Comparison of ENCODE assay signal across 35 mouse cellular contexts in the genomic region with DNA sequence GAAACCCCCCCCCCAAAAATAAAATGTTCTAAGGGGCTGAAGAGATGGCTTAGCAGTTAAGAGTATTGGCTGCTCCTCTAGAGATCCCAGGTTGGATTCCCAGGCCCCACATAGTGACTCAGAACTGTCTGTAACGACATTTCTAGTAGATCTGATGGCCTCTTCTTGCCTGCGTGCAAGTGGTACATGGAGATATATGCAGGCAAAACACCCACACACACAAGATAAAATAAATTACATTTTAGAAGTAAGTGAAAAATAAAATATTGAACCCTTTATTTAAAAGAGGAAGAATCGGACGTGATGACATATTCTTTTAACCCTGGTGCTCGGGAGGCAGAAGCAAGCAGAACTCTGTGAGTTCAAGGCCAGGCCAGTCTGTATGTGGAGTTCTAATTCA. TPM values are rescaled to one million over a fixed set of nuclear protein-coding genes. Genes with fewer than 3 reads are reported as not detected.
"Had no signal": no experiment of that assay in that cellular context is flagged by ENCODE, and none has a peak within 500 bp of the region (broad histone marks: within the 10 kb centered on the region; RNA-seq: fewer than 3 reads in every experiment).

No protein-coding gene starts in this region.

- H3K4me3 ChIP-seq: embryonic facial prominence, embryonic 10.5 days; embryonic facial prominence, embryonic 12.5 days; embryonic facial prominence, embryonic 13.5 days; embryonic facial prominence, embryonic 15.5 days; erythroblast, embryonic 14.5 days; forebrain, embryonic 10.5 days; forebrain, embryonic 12.5 days; forebrain, embryonic 13.5 days; forebrain, embryonic 15.5 days; gastrocnemius, adult 2 months; heart, adult 2 months had no signal

- H3K27me3 ChIP-seq: embryonic facial prominence, embryonic 12.5 days; embryonic facial prominence, embryonic 13.5 days; embryonic facial prominence, embryonic 15.5 days; forebrain, embryonic 13.5 days; forebrain, embryonic 15.5 days had no signal

- H3K27ac ChIP-seq: embryonic facial prominence, embryonic 10.5 days; embryonic facial prominence, embryonic 12.5 days; embryonic facial prominence, embryonic 13.5 days; embryonic facial prominence, embryonic 15.5 days; forebrain, embryonic 10.5 days; forebrain, embryonic 12.5 days; forebrain, embryonic 13.5 days; forebrain, embryonic 15.5 days; gastrocnemius, adult 2 months; heart, adult 2 months had no signal

- H3K4me1 ChIP-seq: embryonic facial prominence, embryonic 10.5 days; embryonic facial prominence, embryonic 12.5 days; embryonic facial prominence, embryonic 13.5 days; embryonic facial prominence, embryonic 15.5 days; forebrain, embryonic 10.5 days; forebrain, embryonic 13.5 days; forebrain, embryonic 15.5 days had no signal

- H3K9ac ChIP-seq: embryonic facial prominence, embryonic 12.5 days; embryonic facial prominence, embryonic 13.5 days; embryonic facial prominence, embryonic 15.5 days; forebrain, embryonic 12.5 days; forebrain, embryonic 13.5 days; forebrain, embryonic 15.5 days; forebrain, postnatal 0 days had no signal

- DNase-seq: cerebellum, adult 8-10 months; cerebellum, adult 9-10 months; cerebellum, adult 9-11 months; cerebellum, postnatal 10 days; cerebellum, postnatal 14 days; cerebellum, postnatal 25 days; cerebellum, postnatal 36 days; embryo, embryonic 11 days; forebrain, postnatal 0 days; gastrocnemius, adult 2 months; gastrocnemius, postnatal 10 days; gastrocnemius, postnatal 14 days; gastrocnemius, postnatal 25 days; gastrocnemius, postnatal 36 days; heart, adult 18-20 months; heart, adult 2 months had no signal

- H3K36me3 ChIP-seq: embryonic facial prominence, embryonic 10.5 days; embryonic facial prominence, embryonic 12.5 days; embryonic facial prominence, embryonic 13.5 days; embryonic facial prominence, embryonic 15.5 days; forebrain, embryonic 10.5 days; forebrain, embryonic 12.5 days; forebrain, embryonic 15.5 days had no signal

- H3K9me3 ChIP-seq: embryonic facial prominence, embryonic 12.5 days; embryonic facial prominence, embryonic 13.5 days; embryonic facial prominence, embryonic 15.5 days; forebrain, embryonic 12.5 days; forebrain, embryonic 13.5 days; forebrain, embryonic 15.5 days had no signal

RNA-seq across cellular contexts. Expression of gene Itih4, which starts 16.4 kb away (rescaled TPM):
- total RNA-seq: common myeloid progenitor, adult 5-6 weeks; forebrain, postnatal 0 days; gastrocnemius, postnatal 14 days; gastrocnemius, postnatal 25 days; granulocyte monocyte progenitor cell, adult 5-6 weeks had no signal
- polyA plus RNA-seq: embryonic facial prominence, embryonic 10.5 days; embryonic facial prominence, embryonic 11.5 days; embryonic facial prominence, embryonic 12.5 days; embryonic facial prominence, embryonic 13.5 days; embryonic facial prominence, embryonic 14.5 days; embryonic facial prominence, embryonic 15.5 days; forebrain, embryonic 10.5 days; forebrain, embryonic 11.5 days; forebrain, embryonic 12.5 days; forebrain, embryonic 13.5 days; forebrain, embryonic 14.5 days; forebrain, embryonic 15.5 days; forebrain, embryonic 16.5 days had no signal

RNA-seq across cellular contexts. Expression of gene Itih3, which starts 20.9 kb away (rescaled TPM):
- total RNA-seq: common myeloid progenitor, adult 5-6 weeks; granulocyte monocyte progenitor cell, adult 5-6 weeks had no signal
- polyA plus RNA-seq: embryonic facial prominence, embryonic 10.5 days; embryonic facial prominence, embryonic 13.5 days had no signal

RNA-seq across cellular contexts. Expression of gene Itih1, which starts 40.5 kb away (rescaled TPM):
- total RNA-seq: common myeloid progenitor, adult 5-6 weeks; forebrain, postnatal 0 days; gastrocnemius, adult 2 months; gastrocnemius, postnatal 14 days; gastrocnemius, postnatal 25 days; granulocyte monocyte progenitor cell, adult 5-6 weeks; heart, adult 18-20 months; heart, adult 2 months; heart, adult 8-10 months had no signal
- polyA plus RNA-seq: cortical plate, adult 2 months; embryonic facial prominence, embryonic 10.5 days; embryonic facial prominence, embryonic 11.5 days; embryonic facial prominence, embryonic 12.5 days; embryonic facial prominence, embryonic 13.5 days; embryonic facial prominence, embryonic 14.5 days; embryonic facial prominence, embryonic 15.5 days; erythroblast, embryonic 14.5 days; forebrain, embryonic 10.5 days; forebrain, embryonic 11.5 days; forebrain, embryonic 12.5 days; forebrain, embryonic 13.5 days; forebrain, embryonic 14.5 days; forebrain, embryonic 15.5 days; forebrain, embryonic 16.5 days; forebrain, postnatal 0 days; frontal cortex, adult 2 months had no signal
